Mouse (Mus musculus): ENCODE measurements around the gene Ccdc59.
A peak's percentile ranks its signal among the peaks of the same experiment; 100 is the strongest.

- peak; percentile 41 for TF ChIP-seq CTCF (IDR thresholded peaks at IDR 0.05; ENCODE audit: low read depth)
- no peak for TF ChIP-seq EP300 (IDR thresholded peaks at IDR 0.05; ENCODE audit: low read depth)
These were observed 26.4 kb downstream of the Ccdc59 start for GRCm38 (mm10) chr10:105867312-105867711.

Data from heart, postnatal 0 days (tissue).